Mouse (Mus musculus) left cerebral cortex, adult 11 months (tissue): ENCODE results near the gene Inhbb.

Source experiments
- DNase-seq: peaks from one replicate; pipeline ENCODE4 v3.0.0; 2022; ENCODE audit warnings: low spot score

Inhbb gene

DNA sequence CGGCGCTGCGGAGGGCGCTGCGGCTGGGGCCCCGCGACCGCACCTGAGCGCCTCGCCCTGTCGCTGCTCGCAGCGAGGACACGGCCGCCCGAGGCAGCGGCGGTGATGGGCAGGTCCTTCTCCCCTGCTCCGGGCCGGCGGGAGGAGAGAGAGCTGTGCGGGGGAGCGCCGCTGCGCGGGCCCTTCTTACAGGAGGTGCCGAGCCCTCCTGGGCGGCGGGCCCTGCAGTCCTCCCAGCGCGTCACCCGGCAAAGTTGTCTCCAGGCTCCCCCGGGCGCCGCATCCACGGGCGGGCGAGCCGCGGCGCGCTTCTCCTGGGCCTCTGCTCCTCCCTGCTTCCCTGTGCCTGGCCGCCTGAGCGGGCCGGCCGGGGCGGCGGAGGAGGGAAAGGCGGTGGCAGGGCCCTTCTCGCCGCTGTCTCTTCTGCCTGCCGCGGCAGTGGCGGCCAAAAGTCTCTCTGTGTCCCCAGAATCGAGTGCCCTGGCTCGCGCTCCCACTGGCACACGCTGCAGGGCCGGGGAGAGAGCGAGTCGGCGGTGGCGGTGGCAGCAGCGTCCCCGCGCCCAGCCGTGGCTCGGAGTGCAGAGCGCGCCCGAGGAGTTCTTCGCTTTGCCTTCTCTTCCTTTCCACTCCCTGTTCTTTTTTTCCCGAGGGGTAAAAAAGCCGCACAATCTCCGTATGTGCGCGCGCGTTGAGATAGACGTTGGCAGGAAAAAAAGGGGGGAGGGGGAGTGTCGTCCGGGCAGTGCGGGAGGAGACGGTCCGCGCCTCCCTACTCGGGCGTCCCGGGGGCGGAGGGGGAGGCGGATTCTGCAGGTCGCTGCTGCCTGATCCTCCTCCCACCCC, at the start of gene Inhbb:
Gene Inhbb (minus strand): TSS at position 673 of the 846 bp plus-strand sequence.
- DNase-seq, result no peak

DNA sequence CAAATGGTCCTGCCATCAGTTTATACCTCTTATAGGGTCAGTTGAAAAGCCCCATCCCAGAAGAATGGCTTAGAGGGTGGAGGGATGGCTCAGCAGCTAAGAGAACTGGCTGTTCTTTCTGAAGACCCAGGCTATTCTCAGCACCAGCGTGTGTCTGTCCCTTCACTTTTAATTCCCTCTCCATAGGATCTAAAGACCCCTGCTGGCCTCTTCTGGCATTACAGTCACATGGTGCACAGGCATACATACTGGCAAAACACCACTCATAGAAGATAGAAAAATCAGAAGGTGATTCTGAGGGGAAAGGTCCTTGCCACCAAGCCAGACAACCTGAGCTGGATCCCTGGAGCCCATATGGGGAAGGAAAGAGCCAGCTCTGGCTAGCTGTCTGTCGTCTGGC, 41.3 kb upstream of the Inhbb start:
- no peak for DNase-seq

DNA sequence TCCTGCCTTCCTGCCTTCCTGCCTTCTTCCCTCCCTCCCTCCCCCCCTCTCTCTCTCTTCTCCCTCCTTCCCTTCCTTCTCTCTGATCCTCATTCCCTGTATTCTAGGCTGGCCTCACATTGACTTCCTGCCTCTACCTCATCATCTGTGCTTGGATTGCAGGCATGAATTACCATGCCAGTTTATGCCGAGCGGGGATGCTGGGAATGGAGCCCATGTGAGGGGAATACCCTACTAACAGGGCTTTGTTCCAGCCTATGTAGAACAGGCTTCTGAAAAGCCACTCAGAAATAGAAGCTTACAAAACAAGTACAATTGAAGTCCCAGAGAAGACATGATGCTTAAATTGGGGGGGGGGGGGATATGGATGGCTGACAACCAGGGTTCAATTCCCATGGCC, 38.0 kb upstream of the Inhbb start:
- no peak for DNase-seq

DNA sequence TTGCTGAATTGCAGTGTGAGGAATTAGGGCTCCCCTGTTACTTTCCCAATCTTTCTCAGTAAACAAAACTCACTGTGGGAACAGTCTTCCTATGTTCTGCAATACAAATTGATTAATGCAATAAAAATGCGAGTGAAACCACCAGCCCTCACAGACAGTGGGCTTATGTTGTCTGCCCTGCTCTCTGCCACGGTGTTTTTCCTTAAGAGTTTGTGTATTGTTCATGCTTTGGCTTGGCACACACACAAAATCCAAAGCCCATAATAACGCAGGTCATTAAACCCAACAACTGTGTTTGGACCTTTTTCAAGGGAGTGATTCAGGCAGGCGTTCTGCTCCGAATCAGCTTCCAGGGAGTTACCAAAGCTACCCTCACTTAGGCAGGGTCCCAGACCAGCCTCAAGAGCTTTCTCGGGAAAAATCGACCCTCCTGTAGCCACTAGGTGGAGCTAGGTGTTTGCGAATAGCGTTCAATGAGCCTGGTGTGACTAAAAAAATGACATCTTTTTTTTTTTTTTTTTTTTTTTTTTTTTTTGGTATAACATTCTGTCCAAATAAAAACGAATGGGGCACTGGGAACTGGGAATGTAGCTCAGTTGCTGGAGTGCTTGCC, 36.1 kb upstream of the Inhbb start:
- DNase-seq, result no peak

DNA sequence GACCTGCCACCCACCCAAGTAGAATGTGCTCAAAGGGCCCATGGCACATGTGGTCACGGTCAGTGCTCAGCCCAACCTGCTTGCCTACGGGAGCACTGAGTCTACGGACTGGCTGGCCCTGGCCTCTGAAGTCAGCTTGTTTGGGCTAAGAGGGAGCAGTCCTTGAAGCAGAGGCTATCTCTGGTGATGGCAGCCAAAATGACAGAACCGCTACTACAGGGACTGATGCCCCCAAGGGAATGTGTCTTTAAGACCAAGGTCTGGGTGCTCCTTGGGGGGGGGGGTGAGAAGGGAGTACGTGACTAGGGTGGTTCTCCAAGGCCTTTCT, 35.4 kb upstream of the Inhbb start:
- no peak for DNase-seq

DNA sequence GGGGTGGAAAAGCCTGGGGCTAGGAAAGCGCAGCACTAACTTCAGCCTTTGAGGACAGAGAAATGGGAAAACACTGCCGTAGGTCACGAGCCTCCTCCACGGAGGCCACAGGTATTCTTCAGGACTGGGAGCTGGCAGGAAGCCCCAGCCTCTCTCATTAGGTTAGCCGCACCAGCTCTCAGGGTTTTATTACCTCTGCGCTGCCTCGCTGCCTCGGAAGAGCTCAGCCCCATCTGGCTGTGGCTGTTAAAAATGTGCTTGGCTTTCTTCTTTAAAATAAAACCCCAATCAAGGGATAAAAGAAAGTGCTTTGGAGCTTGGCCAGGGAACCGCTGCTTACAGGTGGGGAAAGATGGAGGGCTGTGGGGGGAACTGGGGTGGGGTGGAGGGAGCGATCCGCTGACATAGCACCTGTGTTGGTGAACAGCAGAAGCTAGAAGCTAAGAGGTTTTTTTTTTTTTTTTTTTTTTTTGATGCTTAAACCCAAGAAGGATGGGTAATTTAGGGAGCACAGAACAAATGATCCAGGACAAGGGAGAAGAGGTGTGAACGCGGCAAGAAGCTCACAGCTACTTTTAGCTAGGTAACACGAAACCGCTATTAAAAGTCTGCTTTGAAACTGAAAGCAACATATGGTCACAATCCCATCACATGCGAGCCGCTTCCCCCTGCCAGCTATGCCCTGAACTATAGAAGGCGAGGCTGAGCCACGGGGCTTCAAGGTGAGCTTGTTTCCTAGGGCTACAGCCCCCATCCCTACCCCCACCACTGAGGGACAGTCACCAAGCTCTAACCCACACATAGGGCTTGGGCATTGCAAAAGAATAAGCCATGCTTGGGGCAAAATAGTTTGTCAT, 34.9 kb upstream of the Inhbb start:
- DNase-seq, result no peak

DNA sequence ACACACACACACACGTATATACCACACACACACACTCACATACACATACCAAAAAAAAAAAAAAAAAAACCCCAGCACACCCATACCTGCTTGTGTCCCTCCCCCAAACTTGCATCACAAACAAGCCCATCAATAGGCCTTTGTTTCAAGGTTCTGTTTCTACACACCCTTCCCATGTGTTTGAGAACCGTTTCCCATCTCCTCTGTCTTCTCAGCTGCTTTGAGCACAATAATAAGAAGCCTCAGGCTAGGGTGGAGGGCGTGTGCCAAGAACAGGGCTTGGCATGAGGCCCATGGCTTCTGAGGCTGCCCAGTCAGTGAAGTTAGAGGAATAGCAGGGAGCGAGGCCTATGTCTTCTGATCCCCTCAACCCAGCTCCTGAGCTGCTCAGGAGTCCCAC, 31.7 kb upstream of the Inhbb start:
- no peak for DNase-seq

DNA sequence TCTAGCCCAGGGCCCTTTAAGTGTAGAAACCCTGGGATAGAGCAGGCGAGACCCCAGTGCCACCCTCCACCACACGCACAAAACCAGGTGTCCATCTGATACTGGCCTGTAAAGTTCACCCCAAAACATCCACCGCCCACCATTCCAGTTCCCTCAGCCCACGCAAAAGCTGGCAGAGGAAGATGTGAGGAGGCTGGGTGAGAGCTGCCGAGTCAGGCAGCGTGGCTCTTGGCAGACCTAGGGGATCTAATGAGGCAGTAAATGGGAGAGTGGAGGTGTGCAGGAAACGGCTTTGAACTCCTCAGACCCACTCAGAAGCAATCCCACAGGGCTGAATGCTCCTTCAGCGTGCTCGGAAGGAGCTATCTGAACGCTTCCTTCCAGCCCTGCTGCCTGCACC, 29.4 kb upstream of the Inhbb start:
- no peak for DNase-seq

DNA sequence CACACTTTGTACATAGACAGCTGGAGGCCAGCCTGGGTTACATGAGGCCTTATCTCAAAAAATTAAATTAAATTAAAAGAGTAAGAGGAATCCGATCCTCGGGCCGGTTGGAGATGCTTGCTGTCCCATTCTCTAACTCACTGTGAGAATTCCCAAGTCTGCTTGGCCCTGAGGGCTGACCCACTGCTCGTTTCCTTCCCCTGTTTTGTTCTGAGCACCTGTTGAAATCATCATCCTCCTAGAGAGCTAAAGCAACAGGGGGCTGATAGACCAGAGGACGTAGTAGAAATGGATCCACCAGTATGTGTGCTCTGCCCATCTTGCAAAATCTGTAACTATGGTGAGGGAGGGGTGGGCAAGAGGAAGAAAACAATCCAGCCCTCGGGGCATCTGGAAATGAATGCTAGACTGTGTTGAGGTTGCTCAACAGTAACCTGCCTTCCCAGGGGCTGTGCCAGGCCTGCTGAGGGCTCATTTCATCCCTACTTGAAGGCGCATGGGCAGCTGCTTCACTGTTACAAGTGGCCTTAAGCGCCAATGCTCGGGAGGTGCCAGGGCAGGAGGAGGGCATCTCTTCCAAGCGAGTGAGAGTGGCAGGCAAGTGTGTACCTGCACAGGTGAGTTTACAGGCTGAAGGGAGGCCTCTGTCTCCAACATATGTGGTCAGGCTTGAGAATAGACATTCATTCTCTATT, 28.8 kb upstream of the Inhbb start:
- DNase-seq, result no peak

DNA sequence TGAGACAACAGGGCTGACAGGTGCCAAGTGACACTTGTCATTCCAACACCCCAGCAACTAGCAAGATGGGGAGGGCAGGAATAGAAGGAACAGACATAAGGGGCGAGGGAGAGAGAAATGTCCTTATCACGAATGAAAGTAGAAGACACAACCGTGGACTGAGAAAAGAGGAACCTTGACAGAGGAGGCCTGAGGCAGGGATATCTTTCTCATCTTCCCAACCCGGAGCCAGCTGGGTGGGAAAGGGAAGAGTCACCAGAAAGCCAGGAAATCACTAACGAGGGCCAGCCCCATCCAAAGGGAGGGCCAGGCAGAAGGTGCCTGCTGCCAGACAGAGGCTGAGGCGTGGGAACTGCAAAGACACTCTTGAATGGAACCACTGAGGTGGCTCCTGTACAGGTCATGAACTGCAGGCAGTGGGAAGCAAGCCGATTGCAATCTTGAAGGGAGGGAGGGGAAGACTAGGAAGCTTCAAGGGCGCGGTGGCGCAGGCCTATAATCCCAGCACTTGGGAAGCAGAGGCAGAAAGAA, 24.8 kb upstream of the Inhbb start:
- no peak for DNase-seq

DNA sequence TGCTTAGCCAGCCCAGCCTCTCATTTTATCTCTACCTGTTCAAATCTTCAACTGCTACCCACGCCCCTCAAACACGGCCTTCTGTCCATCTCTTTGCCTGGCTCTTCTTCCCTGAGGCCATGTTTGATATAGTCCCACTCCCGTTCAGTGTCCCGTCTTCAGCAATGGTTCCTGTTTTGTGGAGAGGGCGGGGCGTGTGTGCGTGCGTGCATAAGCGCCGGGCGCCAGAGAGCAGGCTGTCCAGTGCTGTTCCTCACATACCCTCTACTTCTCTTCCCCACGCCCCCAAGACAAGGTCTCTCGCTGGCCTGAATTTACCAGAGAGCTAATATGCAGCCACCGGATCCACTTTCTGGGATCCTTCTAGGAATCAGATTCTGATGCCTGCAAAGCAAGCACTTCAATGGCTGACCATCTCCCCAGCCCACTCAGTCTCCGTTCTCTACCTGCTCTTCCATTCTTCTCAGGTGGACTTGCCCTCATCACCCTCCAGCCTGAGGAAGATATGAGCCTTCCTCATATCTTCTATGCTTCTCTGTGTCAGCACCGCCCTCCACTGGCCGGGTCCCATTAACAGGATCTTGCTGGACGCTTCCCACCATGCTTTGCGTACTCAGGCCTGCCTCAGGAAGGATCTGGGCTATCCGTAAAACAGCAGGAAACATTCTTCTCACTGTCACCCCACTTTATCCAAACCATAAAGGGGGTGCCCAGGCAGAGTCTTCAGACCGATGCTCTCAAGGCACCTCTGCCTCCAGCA, 21.7 kb upstream of the Inhbb start:
- DNase-seq, result no peak

DNA sequence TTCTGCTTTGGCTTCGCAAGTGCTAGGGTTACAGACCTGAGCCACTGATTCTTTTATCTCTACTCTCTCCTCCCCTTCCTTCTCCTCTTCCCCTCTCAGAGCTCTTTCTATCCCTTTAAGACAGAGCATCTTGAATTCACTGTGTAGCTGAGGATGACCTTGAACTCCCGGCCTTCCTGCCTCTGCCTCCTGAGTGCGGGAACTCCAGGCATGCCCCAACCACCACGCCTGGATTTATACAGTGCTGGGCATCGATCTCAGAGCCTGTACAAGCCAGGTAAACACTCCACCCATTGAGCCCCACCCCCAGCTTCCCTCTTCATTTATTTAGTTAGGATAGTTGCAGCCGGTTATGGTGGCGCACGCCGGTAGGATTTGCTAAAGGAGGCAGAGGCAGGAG, 20.9 kb upstream of the Inhbb start:
- no peak for DNase-seq

DNA sequence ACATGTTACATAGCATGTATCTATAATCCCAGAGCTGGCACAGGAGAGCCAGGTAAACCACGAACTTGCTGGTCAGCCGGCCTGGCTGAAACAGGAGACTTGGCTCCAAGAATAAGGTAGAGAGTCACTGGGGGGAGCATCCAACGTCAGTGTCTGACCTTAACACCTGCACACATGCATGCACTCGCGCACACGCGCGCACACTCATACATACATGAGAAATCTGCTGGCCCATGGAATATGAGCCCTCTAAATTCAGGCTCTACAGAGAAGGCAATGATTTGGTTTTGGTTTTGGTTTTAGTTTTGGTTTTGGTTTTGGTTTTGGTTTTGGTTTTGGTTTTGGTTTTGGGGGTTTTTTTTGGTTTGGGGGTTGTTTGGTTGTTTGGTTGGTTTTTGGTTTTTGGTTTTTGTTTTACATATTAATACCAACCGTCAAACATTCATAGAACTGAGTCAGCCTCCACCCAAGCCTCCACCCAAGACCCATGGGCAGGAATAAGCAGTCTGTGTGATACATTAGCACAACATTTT, 16.1 kb upstream of the Inhbb start:
- DNase-seq, result no peak

DNA sequence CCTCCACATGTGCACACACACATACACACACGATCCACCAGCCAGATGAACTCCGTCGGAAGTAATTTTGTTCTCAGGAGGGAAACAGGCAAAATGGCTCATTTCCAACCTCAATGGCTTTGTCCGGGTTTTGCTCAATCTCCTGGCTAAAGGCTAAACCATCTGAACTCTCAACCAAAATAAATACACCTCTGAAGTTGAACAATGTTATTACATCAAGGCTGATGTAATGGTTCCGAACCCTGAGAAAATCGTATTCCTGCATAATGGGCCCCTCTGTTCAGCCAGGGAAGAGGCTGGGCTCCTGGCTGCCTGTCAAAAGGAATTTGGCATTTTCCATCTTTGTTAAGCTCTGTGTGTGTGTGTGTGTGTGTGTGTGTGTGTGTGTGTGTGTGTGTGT, 15.4 kb upstream of the Inhbb start:
- DNase-seq, result no peak

DNA sequence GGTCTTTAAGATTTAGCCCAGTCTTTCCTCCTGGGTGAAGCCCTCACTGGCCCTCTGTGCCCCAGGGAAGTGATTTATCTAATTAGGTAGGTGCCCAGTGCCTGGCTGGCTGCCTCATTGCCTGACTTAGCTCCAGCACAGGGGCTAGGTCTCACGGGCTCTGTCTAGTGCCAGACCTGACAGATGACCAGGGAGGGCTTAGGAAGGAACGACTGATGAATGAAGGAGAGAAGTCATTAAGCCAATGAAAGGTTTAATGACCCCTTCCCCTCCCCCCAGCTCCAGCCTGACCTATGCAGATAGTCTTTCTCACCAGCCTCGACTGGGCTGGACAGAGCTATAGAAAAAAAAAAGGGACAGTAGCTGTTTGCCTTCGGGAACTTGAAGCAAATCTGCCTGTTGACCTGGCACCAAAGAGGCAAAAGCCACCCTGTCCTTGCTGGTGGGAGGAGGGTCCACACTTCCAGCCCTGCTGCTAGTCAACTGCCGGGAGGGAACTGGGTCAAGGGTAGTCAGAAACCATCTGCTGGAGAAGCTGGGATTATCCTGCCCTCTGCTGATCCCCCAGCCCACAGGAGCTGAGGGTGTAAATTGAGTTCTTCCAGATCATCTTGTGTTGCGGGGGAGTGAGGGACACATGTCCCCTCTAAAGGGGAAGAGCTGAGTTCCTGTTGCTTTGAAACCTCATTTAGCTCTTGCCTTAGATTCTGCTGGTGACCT, 2.3 kb upstream of the Inhbb start:
- no peak for DNase-seq

DNA sequence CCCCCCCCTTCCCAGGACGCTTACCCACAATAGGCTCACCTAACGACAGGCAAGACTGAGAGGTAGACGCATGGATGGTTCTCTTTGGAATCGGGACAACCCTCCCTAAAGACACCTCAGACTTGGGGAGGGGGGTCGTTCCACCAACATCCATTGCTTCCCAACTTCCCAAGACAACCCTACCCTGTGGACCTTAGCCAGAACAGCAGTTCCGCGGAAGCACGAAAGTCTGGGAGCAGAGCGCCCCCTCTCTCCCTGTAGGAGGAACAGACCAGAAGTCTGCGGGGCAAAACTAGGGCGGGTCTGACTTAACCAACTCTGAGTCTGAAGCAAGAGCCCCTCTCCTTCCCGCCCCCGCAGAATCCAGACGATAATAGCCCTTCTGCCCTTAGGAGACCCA, 1.5 kb upstream of the Inhbb start:
- no peak for DNase-seq

DNA sequence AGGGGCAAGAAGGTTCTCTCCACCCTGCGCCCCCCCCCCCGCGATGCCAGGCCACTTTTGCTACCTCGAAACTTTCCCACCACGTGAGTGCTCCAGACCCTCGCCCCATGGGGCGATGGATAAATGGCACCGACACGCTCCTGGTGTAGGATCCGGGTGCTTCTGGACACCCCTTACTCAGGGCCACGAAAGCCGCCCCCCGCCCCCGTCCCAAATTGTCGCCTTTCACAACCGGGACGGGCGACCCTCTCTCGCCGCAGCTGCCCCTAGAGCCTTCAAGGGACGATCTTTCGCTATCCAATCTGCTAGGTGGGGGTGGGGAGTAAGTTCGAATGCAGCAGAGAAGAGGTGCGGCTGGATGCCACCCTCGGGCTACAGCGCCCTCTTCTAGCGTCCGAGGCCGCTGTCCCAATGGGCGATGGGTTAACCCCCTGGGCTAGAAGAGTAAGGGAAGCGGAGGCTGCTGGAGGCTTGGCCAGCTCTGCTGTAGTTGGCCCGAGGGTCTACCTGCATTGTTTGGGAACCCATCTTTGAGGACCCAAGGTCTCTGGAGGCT, 490 bp upstream of the Inhbb start:
- no peak for DNase-seq

DNA sequence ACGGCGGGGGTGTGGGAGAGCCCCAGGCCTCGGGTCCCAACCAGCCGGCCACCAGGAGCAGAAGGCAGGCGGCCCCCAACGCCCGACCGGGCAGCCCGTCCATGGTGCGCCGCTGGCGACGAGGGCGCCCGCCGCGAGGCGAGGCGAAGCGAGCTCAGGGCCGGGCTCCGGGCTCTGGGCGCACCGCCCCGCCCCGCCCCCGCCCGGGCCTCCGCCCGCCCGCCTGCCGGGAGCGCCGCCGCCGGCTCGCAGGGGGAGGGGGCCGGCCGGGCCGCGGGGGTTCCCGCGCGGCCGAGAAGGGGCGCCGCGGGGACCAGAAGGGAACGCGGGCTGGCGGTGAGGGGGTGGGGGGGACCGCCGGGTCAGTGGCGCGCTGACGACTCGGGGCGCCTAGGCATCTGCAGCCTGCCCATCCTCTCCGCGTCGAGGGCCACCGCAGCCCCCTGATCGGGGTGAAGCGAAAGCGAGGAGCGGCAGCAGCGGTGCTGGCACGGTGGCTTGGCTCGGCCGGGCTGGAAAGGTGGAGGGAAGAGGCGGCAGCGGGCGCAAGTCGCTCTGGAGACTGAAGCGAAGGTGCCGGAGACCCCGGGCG, 968 bp downstream of the Inhbb start:
- DNase-seq, result no peak

DNA sequence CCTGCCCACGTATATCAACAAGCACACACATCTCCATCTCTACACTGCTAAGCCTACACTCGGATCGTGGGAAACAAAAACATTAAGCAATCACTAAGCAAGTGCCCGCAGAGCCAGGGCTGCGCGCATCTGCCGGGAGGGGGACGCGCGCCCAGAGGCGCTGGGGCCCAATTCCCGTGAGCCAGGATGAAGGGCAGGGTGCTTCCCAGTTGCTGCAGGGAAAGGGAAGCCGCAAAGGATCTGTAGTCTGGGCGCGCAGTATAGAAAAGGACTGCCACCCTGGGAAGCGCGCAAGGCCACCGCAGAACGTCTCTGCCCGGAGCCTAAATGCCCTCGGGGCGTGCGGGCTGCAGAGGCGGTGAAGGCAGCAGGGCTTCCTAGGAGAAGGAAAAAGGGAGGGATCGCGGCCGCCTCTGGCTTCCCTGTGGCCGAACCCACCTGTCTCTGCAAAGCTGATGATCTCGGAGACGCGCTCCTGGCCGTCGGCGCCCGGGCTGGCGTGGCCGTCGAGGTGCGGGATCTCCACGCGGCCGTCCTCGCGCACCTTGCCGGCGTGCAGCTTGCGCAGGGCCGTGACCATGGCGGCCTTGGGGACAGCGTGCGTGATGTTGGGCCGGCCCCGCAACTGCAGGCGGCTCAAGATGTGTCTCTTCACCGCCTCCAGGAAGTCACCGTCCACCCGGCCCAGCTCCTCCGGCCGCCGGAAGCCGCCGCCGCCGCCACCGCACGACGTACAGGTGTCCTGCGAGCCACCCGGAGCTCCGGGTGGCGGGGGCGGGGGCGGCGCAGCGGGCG, 1.7 kb downstream of the Inhbb start:
- no peak for DNase-seq
